Mouse (Mus musculus) mesoderm, embryonic 11.5 days (tissue): Measurements from ENCODE around the gene Fbxl12.
"Not testable (repeated sequence)": the region's sequence is repeated elsewhere in the genome, so short reads cannot be mapped to it uniquely, and the experiment has no call there.

Source experiments
- DNase-seq: peaks from one replicate; pipeline ENCODE4 v3.0.0-alpha.2; 2012; ENCODE audit warnings: low read depth, low spot score

Gene Fbxl12

GRCm38 (mm10) chr9:20644360-20645081 is at the start of gene Fbxl12:
TSS of gene Fbxl12 (minus strand) at chr9:20644767.
- DNase-seq: peak; percentile 73

GRCm38 (mm10) chr9:20692863-20693262 is 48.3 kb upstream of the Fbxl12 start:
- DNase-seq: no peak

DNA sequence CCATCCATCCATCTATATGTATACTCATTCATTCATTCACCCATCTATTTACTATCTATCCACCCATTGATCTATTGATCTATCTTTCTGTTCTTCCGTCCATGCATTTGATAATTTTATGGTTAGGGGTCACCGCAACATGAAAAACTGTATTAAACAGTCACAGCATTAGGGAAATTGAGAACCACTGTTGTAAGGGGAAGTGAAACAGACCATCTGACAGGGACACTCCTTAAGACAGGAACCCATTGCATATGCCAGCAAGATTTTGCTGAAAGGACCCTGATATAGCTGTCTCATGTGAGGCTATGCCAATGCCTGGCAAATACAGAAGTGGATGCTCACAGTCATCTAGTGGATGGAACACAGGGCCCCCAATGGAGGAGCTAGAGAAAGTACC is 45.9 kb upstream of the Fbxl12 start:
- not testable (repeated sequence) for DNase-seq

GRCm38 (mm10) chr9:20689913-20690312 is 45.3 kb upstream of the Fbxl12 start:
- DNase-seq: no peak

- DNase-seq: no peak
Measured at GRCm38 (mm10) chr9:20689403-20689802, 44.8 kb upstream of the Fbxl12 start.

- no peak for DNase-seq
Measured at GRCm38 (mm10) chr9:20685081-20685861, 40.7 kb upstream of the Fbxl12 start.

DNA sequence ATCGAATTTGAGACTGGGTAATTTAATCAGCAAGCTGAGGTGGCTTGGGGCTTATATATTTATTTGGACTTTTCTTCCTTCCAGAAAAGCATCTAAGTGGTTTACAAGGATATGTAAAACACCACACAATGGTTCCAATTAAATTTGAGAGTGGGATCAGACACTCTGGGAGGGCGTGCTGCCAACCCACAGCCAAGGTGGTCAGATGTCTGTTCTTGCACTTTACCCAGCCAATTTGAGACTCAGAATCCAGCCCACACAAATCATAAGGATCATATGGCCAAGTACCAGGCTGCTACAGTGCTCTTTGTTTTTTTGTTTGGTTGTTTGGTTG is 37.8 kb upstream of the Fbxl12 start:
- no peak for DNase-seq

- no peak for DNase-seq
Measured at GRCm38 (mm10) chr9:20681546-20682388, 37.2 kb upstream of the Fbxl12 start.

- DNase-seq: no peak
Measured at GRCm38 (mm10) chr9:20680378-20680958, 35.9 kb upstream of the Fbxl12 start.

GRCm38 (mm10) chr9:20677892-20678291 is 33.3 kb upstream of the Fbxl12 start:
- DNase-seq: no peak

- DNase-seq: no peak
Measured at GRCm38 (mm10) chr9:20672047-20672446, 27.5 kb upstream of the Fbxl12 start.

DNA sequence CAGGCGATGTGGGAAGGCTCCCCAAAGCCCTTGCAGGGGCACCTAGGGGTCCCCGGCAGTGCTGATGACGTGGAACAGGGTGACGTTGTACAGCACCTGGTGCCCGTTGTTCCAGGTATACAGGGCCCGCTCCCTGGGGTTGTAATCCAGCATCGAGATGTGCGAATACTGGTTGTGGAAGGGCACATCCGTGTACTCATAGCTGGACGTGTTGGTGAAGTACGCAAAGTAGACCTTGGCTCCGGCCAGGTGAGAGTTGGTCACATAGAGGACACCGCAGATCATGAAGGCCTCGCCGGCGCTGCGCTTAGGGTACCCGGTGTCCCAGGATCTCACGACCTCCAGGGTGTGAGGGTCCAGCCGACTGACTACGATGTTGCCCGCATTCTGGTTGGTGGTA is 23.5 kb upstream of the Fbxl12 start:
- DNase-seq: no peak

DNA sequence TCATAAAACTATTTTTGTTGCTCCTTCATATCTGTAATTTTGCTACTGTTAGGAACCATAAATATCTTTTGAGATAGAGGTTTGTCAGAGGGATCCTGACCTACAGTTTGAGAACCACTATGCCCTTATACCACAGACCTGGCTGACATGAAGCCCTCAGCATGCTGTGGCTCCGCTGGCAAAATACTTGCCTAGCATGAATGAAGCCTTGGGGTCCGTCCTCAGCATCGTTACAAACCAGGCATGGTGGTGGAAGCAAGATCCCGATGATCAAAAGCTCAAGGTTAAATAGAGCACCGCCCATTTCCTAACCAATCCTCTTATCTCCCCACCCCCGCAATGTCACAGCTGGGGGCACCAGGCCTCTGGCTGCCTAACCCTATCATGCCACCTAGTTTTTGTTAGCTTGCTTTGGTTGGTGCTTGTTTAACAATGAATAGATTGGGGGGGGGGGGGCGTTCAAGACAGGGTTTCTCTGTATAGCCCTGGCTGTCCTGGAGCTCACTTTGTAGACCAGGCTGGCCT is 22.0 kb upstream of the Fbxl12 start:
- no peak for DNase-seq

GRCm38 (mm10) chr9:20665925-20666324 is 21.4 kb upstream of the Fbxl12 start:
- DNase-seq: peak; percentile 73

GRCm38 (mm10) chr9:20664982-20665637 is 20.5 kb upstream of the Fbxl12 start:
- DNase-seq: no peak

DNA sequence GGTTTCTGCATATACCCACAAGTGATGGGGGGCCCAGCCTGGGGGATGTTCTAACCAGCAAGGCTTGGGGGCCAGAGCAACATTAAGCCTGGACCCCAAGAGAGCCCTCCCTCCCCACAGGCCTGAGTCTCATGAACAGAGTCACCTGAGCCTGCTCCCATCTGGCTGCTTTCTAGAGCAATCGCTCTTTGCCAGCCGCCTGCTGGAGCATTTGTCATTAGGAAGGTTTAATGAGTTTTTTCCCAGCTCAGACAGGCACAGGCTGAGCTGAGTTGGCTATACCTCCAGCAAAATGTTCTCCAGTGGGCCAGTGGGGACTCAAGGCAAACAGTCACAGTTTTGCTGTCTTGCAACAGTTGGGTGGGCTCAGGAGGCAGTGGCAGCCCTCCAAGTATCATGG is 19.8 kb upstream of the Fbxl12 start:
- no peak for DNase-seq

DNA sequence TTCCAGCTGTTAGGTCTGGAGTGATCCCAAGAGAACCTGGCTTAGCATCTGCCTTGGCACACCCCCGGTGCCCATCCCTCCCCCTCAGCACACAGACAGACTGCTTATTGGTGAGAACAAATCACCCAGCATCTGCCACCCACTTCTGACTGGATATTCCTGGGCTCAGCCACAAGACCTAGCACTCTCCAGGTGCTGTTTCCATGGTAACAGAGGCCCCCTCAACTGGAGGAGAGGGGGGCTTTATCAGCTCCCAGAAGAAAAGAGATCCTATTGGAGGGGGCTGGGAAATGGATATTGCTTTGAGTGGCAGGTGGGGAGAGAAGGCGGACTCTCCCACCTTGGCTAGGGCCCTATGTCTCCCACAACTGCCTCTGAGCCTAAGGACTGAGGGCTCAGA is 19.4 kb upstream of the Fbxl12 start:
- no peak for DNase-seq

DNA sequence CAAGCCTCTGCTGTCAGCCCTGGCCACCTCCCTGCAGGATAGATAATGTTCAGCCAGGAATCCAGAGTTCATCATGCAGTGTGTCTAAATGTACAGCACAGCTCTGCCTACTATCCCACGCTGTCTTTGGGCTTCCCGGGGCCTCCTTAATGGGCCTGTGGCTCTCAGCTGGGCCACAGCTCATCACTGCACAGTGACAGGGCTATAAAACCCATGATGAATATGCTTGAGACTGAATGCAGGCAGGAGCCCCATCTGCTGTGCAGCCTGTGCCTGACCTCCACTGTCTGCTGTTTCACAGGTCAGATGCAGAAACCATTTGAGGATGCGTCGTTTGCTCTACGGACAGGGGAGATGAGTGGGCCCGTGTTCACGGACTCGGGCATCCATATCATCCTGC is 18.3 kb upstream of the Fbxl12 start:
- DNase-seq: peak; percentile 65

DNA sequence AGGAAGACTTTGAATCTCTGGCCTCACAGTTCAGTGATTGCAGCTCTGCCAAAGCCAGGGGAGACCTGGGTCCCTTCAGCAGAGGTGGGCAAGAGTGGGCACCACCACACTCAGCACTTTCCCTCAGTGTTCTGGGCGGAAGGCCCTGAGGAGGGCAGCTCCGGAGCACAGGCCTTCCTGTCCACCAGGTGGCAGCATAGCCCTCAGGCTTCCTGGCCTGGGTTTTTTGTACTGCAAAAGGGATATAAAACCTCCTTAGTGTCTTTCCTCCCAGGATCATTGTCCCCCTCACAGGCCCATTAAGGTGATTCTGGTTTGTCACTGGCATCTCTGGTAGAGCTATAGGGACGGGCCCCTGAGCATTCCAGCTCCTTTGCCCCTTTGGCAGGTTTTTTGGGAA is 17.8 kb upstream of the Fbxl12 start:
- DNase-seq: peak; percentile 77

DNA sequence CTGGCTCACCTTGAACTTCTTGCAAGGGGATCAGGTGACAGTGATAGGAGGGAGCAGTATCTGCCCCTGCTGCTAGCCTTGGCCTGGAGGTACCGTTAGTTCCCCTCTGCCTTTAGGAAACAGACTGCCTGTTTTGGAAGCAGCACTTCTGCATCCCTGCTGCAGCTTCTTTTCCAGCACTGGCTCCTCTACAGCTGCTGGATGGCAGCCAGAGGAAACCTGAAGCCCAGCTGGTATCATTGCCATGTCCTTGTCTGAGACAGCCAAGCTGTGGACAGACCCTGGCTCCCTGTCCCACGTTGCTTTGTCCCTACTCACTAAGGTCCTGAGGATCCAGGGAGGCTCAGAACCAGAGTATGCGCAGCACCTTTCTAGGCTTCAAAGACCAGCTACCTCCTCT is 13.0 kb upstream of the Fbxl12 start:
- no peak for DNase-seq

DNA sequence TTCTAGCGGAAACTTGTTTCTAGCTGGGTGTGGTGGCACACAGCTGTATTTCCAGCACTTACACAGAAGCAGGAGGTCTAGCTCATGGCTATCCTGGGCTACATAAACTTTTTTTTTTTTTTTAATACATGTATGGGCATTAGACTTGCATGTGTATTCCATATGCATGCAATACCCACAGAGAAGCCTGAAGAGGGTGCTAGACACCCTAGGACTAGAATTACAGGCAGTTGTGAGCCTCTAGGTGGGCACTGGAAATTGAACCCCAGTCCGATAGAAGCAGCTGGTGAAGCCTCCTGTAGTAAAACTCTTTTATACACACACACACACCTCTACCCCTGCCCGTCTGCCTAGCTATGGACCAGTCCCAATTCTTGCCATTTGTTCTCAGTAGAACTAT is 9.3 kb upstream of the Fbxl12 start:
- DNase-seq: no peak
